Mouse (Mus musculus) common myeloid progenitor, adult 5-6 weeks (primary cell): ENCODE data around the gene Slc38a11. TPM values are rescaled to one million over a fixed set of nuclear protein-coding genes. Genes with fewer than 3 reads are reported as not detected.

Experiments
- ATAC-seq: replicated peaks from 2 replicates; pipeline ENCODE4 v1.8.0; 2016; ENCODE audit warnings: low read depth, mild to moderate bottlenecking, moderate TSS enrichment, inconsistent platforms; ENCODE audit not compliant: poor library complexity, severe bottlenecking
- total RNA-seq: library from RNA; stranded (forward); fragments of 200-1000, 187-1606 nt; gene quantifications from 2 replicates; pipeline ENCODE4 v1.2.3, GENCODE M21; 2017

The Slc38a11 gene
- total RNA-seq, result 0.05 TPM in 1 of 2 replicates, not detected in the other

DNA sequence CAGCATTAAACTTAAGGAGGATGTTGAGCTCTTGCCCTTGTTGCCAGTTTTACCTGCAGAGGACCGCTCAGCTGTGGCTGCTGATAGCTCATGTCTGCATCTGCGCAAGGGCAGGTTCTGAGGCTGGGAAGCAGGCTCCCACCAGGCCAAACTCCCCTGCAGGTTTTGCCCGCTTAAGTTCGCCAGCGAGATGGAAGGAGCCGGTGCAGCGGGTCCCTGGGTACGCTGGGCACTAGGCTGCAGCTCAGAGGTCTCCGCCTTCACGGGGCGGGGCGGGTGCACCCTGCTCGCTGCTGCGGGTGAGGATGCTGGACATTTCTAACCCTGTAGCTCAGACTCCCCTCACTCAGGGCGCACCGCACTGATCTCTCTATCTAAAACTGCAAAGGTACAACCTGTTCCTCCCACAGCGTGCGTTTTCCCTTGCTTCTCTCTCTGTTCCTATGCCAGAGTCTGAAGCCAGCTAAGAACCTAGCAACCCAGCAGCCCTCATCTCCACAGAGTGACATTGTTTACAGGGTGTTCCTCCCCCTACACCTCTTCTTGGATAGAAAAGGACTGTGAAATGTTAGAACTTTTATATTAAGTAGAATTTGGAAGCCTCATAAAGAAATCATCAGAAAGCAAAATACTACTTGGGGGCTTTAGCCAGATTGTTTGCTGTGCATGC, at the start of gene Slc38a11:
Gene Slc38a11, minus strand, starts transcription at position 207 of the 670 bp plus-strand sequence.
- peak; percentile 95 for ATAC-seq

DNA sequence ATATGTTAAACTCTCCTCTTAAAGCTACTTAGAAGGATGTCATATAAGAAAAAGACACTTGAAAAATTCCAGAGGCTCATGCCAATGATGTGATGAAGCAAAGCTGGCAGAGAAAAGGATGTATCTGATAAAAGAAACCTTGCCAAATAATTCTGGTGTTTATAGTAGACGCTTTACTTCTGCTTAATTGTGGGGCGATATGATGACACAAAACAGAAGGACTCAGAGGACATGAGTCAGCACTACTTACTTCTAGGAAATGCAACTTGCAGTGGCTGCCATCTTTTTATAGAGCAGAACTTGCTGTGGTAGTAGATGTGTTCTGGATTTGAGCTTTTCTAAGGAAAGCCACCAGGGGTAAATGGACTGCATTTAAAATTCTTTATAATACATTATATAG, 43.3 kb upstream of the Slc38a11 start:
- peak; percentile 90 for ATAC-seq

DNA sequence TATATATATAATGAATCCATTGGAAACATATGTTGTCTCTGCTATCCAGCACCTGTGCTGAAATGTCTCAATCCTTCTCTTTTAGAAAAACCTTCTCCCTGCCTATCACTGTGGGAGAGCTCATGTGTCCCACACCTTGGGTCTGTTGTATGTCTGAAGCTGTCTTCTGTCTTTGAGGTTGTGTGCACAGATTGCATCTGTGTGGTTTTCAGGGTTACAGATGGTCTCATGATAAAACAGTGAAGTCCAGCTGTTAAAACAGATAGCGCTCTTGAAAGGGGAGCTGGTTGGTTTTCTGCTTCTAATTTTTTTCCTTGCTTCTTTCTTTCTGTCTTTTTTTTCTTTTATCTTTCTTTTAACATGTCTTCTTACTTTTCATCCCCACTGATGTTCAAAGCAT, 41.6 kb upstream of the Slc38a11 start:
- peak; percentile 62 for ATAC-seq

DNA sequence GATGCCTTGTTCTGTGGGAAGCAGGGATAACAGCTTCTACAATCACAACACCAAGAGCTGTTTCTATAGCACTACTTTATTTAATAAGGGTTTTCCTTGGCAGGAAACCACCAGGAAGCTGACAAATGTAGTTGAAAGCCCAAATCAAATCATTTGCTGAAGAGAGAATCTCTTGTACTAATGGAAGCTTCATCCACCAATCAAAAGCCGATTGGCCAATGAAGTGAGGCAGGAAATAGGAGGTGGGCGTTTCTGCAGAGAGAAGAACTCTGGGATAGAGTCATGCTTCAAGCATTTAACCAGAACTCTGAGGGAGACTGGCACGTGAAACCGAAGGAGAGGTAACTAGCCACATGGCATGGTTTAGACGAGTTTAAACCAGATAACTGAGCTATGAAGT, 38.2 kb upstream of the Slc38a11 start:
- ATAC-seq, result no peak

DNA sequence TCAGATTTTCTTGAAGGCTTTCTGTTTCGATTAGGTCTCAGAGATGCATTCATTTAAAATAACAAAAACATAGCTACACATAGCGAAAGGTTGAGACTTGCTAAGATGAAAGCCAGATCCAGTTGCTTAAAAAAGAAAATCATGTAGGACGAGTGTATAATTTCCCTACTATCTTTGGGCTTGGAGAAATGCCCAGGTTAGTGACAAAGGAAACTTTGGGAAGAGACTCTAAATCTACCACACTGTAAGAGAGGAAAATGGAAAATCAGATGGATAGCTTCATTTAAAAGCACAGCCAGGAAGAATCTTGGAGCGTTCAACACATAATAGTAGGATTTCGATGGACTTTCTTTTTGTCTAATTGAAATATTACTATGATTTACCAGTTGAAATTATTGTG, 36.1 kb upstream of the Slc38a11 start:
- no peak for ATAC-seq

DNA sequence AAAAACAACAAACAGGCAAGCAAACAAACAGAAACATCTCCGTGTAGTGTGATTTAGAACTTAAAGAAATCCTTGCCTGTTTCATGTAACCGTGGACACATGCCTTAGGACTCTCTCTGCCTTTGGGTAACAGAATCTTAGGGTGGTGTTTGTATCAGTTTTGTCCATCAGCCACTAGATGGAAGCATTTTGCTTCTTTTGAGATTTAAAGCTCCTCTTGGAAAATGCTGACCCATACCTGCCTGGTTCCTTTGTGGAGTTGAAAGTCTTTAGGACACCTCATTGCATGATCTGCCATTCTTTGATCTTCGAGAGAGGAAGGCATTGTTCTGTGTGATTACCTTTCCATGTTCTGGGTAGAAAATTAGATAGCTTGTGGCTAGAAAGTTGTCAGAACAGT, 32.3 kb upstream of the Slc38a11 start:
- ATAC-seq, result peak; percentile 76

DNA sequence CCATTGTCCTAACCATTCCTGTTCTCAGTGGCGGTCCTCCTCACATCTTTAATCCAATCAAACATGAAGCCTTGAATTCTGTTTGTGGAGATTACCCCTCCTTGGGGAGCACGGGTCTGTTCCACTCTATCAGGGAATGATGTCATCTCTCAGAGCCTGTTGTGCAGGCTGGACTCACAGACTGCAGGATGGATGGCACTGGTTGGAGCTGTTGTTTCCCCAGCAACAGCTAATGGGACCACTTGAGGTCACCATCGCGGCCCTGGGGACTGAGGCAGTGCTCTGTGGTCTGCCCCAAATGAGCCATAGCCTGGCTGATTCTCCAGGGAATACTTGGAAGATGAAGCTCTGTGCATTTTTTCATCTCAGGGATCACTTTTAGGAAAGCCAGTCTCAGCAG, 29.2 kb upstream of the Slc38a11 start:
- ATAC-seq, result no peak

DNA sequence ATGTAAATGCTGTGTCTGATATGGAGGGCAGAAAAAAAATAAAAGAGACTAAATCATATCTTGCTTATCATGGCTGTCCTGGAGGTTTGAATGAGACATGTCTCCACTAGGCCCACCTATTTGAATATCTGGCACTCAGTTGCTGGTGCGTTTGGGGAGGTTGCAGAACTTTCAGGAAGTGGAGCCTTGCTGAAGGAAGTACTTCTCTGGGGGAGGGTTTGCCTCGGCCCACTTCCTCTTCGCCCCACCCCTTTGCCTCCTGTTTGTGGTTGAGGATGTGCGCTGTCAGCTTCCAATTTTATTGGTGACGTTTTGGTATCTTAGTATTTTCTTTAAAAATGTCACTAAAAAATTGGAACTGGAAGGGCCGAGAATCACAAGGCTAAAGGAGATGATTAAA, 27.5 kb upstream of the Slc38a11 start:
- ATAC-seq, result peak; percentile 93

DNA sequence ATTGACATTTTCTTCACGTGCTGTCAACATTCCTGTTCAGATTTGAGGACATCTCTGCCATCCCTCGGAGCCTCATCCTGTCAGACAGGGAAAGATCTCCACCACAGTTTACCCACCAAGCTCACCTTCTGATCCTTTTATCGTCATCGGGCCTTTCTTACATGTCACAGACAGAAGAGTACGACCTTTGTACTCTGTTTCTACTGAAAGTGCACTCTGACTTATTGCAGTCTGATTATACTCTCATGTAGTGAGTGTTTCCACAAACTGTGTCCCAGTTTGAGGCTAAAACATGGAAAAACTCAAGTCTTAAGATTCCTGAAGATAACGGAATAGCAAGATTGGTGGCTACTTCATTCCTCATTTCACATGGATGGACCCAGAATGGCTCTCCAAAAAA, 21.0 kb upstream of the Slc38a11 start:
- ATAC-seq, result no peak

DNA sequence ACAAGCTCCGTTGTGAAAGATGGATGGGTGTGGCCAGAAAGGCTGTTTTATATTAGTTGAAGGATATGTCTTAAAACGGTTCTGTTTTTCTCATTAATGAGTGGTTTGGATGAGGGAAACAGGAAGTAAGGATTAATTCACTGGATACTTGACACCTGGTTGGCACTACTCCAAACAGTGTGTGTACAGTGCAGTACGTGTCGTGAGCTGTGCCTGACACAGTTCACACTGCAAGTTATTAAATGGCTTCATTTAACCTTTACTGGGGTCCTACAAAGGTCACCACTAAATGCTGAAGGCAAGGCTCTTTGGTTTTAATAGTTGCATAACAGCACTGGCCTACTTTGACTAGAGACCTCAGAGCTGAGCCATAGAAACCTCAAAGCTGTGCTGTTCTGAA, 18.7 kb upstream of the Slc38a11 start:
- peak; percentile 75 for ATAC-seq

DNA sequence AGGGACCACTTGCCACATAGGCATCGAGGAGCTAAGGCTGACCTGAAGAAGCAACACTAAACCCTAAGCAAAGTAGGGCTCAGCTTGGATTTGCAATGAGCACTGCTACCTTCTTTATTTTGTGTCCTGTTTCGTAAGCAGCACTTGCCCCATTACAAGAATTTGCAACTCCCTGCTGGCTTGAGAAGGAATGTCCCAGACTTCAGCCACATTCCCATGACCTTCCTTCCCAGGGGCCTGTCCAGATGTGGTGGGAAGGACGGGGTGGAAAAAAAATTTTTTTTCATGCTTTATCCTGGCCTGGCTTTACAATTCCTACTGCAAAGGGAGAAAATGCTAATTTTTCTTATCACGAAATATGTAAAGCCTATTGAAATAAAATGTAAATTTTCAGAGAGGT, 14.6 kb upstream of the Slc38a11 start:
- no peak for ATAC-seq

DNA sequence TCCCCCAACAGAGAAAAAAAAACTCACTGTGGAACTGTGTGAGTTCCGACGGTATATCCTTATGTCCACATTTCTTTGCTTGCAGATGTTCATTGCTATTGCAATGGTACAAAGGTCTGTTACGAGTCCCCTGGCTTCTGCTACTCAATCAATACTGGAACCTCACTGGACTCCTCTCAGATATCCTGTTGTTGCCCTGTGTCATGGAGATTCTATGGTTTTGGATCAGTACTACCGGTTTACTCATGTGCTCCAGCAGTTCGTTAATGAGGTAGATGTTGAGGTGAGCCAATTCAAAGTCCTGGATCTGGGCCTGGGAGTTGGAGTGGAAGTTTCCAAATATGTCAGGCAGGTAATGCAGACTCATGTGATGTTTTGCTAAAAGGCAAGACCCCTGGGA, 10.6 kb upstream of the Slc38a11 start:
- no peak for ATAC-seq

DNA sequence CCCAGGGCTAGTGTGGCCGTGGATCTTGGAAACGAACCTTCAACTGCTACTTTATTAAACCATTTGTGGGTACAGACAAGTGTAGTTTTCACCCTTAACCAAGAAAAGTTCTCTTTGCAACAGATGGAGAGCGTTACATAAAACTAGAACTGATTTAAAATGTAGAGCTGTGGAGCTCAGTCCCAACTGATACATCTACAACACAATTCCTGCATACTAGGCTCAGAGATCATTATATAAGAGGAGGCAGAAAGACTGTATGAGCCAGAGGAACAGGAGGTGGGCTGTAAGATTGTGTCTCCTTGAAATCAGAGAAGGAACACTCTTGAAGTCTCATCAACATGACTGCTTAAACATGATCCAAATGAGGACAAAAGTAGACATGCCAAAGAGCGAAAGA, 9.2 kb upstream of the Slc38a11 start:
- no peak for ATAC-seq

DNA sequence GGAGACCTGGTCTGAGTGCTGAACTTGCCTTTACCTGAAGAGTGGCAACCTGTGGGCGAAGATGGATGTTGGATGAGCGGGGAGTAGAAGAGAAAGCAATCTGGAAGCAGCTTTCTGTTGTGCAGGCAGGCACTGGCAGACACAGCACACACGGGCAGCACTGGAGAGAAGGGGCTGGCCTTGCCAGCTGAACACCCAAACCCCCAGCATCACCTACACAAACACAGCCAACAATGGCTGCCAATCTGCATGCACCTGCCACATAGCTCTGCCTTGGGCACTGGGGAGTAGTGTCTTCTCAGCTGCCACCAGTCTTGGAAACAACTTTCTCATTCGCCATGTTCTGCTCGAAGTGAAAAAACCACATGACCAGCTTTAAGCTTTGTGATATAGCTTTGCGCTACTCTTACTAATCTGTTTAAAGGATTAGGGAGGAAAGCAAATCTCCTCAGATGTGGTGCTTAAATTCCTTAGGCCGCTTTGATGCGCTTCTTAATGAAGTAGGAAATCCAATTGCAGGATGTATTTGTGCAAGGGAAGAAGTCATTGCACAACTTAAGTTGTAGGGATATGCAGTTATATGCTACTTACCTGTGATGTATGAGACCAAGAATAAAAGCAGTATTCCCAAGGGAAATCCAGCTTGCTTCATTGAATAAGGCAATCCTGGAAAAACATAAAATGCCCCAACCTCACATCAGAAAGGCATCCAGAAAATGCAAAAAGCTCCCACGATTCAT, 2.9 kb downstream of the Slc38a11 start:
- no peak for ATAC-seq

DNA sequence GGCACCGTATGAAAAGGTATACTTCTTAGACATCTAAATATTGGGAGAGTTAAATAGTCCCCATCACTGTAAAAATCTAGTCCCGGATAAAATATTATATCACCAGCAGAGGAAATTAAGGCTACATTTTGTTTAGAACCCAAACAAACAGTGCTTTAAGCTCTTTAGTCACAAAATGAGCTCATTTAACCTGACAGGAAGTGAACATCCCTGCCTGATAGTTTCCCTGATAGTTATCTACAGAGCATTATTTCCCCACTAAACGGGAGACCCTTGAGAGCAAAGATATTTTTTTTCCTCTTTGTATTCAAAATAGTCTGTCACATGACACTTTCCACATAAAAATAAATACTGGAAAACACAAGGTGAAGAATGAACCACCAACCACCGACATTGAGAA, 16.5 kb downstream of the Slc38a11 start:
- no peak for ATAC-seq

DNA sequence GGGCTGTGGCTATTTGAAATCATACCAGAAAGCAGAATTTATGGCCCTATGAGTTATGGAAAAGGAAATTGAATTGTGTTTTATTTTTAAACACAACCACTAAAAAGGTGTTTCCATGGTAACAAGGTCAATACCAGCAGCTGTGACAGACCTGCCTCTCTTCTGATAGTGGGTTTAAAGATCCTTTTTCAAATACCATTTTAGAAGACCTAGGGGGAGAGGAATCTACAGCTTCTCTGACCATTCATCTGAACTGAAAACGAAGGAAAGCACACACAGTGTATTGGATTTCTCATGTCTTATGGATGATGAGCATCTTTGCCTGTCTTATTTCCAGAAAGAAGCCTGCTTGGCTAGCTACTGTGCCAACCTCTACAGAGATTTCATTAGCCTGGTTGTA, 16.9 kb downstream of the Slc38a11 start:
- no peak for ATAC-seq

DNA sequence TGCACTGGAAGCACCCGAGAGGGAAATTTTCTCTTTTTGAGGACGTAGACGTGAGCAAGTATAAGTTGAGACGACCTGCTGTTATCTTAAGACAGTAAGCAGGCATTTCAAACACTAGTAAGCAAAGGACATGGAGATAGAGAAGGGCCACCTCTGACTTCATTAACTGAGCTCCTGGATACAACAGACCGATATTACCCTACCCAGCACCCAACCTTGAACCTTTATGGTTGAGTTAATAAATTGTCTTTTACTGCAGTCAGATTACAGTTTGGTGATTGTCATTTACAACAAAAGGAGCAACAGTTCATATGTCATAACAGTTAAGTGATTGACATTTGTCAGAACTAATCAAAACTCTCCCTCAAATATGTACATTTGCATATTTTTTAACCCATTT, 17.8 kb downstream of the Slc38a11 start:
- ATAC-seq, result no peak

DNA sequence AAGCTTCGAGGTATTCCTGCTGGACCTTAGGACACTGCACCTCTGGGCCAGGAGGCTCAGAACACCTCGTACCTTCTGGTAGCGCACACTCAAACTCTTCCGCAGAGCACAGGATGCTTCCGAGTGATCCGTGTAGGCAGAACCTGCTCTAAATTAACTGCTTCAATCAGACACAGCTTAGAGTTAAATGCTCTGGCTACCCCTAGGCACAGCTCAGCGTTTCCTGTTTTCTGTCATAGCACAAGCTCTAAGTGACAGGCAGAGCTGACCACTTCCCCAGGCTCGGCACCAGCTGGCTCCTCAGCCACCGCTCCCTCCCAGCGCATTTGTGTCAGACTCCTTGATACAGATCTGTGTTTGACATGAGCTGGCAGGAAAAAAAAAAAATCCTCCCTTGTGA, 21.8 kb downstream of the Slc38a11 start:
- peak; percentile 96 for ATAC-seq

DNA sequence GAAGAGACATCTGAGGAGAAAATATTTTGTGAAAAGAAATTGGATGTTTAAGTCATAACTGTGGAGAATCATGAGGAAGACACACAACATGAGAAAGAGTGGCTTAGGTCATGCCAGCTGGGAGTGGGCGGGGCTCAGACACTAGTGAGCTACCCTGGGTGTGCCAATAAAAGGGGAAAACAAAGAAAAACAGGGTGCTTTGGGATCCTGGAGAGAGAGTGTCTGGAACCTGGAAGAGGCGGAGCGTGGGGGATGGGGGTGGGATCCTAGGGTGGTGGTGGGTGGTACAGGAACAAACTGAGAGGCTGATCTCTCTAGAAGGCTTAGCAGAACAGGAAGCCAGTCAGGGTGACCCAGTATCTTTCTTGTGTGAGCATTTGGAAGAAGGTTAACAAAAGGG, 23.0 kb downstream of the Slc38a11 start:
- ATAC-seq, result peak; percentile 7; the same call in 1 of the 2 replicates

DNA sequence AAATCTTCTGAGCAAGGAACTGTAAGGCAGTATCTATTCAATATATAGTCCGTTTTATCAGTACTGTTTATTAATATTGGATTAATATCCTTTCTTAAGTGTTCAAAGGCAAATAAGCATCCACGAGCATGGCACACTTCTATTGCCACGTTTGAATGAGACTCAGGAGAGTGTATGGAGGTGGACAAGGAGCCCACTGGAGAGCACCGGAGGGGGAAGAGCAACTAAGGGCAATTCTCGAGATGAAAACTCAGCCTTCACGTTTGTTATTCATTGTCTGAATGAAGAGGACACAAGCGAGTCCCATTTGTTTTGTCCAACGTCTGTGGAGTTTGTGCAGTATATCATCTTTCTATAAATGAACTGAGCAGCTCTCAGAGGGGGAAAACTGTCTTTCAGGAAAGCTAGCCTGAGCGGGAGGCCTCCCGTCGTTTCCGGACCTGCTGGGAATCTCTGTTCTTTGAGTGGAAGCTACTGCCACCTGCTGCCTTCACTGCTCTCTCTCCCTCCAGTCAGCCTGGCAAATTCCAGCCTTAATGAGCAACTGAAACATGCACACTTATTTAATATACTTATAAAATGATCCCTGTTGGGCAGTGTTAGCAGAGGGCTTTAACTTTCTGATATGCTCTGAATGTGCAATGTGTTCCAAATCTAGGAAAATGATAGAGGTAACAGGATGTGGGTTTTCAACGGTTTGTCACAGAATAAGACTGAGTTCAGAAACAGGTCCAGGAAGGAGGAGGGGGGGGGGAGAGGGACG, 26.3 kb downstream of the Slc38a11 start:
- ATAC-seq, result peak; percentile 38

DNA sequence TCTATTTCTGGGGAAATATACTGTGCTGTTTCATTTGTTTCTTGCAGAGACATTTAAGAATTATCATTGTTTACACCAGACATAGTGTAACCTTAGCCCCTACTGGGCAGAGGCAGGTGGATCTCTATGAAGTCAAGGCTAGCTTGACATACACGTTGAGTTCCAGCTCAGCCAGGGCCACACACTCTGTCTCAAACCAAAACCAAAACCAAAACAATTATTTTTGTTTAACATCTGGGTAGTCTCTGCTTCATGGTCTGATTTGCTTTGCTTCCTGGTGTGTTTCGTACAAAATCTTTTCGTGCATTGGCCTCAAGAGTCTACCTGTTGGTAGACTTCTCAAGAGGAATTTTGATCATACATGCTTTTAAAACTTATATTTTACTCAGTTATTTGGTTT, 27.2 kb downstream of the Slc38a11 start:
- no peak for ATAC-seq
